Mouse (Mus musculus) liver, embryonic 14.5 days (tissue): ENCODE results near the gene Mprip.

Source experiments
- CTCF ChIP-seq: IDR thresholded peaks from 2 replicates; pipeline ENCODE4 v1.5.1; 2016; ENCODE audit warnings: antibody characterized with exemption, low read depth, control low read depth
- EP300 ChIP-seq: IDR thresholded peaks from 2 replicates; pipeline ENCODE4 v1.6.1; 2016; ENCODE audit warnings: antibody characterized with exemption, low read depth

DNA sequence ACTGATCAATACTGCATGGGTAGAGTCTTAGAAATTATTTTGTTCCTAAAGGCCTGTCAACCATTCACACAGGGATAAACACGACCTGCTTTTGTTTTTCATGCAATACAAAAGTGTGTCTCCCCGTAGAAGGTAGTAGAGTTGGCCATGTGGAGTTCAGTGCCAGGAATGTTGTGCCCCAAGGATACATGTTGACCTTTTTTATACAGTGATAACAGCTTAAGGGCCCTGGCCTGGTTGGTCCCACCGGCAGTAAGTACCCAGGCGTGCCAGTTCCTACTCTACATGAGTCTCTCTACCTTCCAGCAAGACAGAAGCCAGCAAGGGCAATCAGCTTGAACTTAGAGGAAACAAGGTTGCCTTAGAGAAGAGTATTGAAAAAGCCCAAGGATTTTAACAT lies 111.8 kb downstream of the Mprip start:
- TF ChIP-seq CTCF (no peak), EP300 (no peak)
